Mouse (Mus musculus) heart, adult 11 months (tissue): Measurements from ENCODE around the gene Sphk2.
"Not testable (repeated sequence)": the region's sequence is repeated elsewhere in the genome, so short reads cannot be mapped to it uniquely, and the experiment has no call there.

Experiments
- DNase-seq: peaks from one replicate; pipeline ENCODE4 v3.0.0; 2022

Sphk2 gene

DNA sequence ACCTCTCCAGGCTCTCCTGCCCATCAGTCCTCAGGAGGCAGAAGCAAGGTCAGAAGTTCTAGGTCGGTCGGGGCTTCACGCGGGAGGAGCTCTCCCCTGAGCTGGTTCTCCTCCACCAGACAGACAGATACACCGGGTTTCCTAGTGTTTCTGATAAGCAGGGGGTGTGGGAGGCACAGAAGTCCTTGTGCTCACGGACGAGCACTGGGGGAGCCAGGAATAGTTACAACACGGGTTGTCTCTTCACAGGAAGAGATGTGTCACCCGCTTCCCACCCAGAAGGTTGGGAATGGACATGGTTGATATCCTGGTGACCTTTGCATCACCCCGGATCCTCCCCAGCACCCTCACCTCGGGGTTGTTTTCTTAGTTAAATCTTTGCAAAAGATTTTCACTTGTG is 28.0 kb downstream of the Sphk2 start:
- DNase-seq: no peak

- no peak for DNase-seq
Observed at GRCm38 (mm10) chr7:45689099-45689498, 28.7 kb downstream of the Sphk2 start.

DNA sequence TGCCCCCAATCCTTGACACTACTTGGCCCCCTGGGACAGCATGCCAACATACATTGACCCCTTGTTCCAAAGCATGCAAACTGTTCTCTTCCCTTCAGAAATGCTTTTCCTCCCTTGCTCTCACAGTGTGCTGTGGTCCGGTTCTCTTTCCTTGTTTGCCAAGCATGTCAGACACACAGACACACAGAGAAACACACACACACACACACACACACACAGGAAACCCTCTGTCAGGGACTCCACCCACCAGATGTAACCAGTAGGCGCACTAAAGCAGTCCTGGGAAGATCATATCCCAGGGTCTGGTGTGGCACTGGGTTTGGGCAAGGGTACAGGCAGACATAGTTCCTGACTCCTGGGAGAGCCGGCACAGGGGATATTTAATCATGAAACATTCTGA is 31.0 kb downstream of the Sphk2 start:
- no peak for DNase-seq

DNA sequence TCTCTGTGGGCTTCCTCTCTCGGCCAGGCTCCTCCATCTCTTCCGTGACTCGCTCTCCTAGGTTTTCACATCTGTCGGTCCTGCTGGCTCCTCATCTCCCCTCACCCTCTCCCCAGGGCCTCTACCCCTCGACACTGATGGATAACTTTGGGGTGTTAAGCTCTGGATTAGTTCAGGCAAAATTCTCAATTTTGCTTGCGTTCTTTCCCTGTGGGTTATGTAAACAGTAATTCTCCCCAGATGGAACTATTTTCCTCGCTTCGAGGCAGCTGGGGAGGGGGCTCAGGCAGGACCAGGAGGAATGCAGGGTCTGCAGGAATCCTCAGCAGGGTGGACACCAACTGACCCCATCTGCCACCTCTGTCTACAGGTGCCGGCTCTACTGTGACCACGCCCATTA is 32.0 kb downstream of the Sphk2 start:
- no peak for DNase-seq

GRCm38 (mm10) chr7:45683396-45684050 is 34.3 kb downstream of the Sphk2 start, which contains the start of gene Ntn5:
Gene Ntn5 (plus strand): TSS chr7:45684022.
- no peak for DNase-seq

DNA sequence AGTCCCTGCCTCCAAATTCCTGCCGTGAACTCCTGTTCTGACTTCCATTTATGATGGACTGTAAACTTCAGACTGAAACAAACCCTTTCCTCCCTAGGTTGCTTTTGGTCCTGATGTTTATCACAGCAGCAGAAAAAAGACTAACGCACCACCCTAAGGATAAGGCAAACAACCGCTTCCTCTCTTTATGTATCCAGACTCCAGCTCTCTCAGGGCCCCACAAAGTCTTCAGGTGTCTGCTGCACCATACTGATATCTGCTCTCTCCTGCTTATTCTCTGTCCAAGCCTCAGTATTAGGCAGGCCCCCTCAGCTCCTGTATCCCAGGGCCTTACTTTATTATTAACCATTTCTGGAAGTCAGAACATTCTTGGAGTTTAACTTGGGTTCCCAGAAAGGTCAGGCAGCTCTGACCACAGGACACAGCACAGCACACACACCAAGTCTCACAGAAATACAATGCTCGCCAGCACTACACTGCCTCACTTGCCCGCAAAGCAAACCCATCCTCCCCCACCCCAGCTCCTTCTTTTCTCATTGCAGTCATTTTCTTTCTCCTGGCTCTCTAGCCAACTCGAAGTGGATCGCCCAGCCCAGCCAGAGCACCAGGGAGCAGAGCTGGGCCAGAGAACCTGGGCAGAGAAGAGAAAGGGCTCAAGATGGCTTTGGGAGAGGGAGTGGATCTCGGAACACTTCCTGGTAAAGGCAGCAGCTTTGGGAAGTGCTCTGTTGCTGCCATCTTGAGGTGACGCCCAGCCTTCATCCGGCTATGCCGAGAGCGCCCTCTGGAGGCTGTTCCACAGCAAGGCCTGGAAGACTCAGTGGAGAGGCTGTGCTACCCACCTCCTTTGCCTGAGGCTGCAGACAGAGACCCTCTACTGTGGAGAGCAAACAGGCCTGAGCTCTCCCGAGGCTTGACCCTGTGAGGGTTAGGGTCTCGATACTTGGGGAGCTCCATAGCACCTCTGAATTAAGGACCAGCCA is 35.4 kb downstream of the Sphk2 start:
- DNase-seq: peak; percentile 98

GRCm38 (mm10) chr7:45681046-45681736 is 36.6 kb downstream of the Sphk2 start:
- DNase-seq: peak; percentile 98

- peak; percentile 98 for DNase-seq
Observed at GRCm38 (mm10) chr7:45679966-45680621, 37.7 kb downstream of the Sphk2 start.

- no peak for DNase-seq
Observed at GRCm38 (mm10) chr7:45678513-45678912, 39.3 kb downstream of the Sphk2 start.

- DNase-seq: no peak
Observed at GRCm38 (mm10) chr7:45677627-45678295, 40.0 kb downstream of the Sphk2 start.

DNA sequence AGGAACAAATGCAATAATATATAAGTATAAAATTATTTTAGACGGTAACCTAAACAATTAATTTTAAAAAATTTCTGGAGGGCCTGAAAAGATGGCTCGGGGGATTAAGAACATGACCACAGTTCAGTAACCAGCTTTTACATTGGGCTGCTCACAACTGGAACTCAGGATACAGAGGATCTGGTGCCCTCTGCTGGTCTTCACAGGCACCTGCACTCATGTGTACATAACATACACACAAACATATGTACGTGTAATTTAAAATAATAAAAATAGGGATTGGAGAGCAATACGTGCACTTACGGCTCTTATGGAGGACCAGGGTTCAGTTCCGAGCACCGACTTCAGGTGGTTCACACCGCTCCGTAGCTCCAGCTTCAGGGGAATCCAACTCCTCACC is 48.9 kb downstream of the Sphk2 start:
- no peak for DNase-seq

DNA sequence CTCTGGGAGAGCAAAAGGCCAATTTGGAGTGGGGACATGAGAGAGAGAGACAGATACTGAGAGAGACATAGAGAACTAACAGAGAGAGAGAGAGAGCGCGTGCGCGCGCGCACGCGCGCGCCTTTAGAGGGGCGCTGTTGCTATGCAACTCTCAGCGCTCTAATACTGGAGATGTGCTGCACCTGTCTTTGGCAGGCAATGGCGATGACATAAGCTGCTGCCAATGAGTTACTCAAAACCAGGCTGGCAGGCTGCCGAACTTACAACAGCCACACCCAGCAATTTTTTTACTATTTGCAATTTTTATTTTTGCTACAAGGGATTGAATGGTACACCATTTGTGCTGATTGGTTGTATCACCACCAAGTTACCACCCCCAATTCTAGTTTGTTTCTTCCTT is 50.0 kb downstream of the Sphk2 start:
- DNase-seq: no peak

DNA sequence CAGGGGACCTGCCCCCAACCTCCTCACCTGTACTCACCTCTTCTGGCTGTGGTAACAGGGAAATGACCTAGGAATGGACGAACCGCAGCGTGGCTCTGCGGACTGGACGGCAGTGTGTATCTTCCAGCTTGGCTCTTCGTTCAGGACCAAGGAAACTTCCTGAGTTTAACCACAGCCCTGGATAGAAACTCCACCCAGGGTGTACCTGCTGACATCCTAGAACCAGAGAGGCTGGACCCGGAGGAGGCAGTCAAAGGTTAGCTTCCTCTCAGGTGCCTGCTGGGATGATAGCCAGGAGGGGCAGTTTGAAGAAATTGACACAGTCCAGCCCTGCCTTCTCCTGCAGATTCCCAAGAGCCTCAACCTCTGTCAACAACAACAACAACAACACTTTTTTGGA is 51.6 kb downstream of the Sphk2 start, which contains the start of gene Fut2:
TSS of gene Fut2 (minus strand) at position 234 of the 400 bp plus-strand sequence.
- DNase-seq: no peak

- no peak for DNase-seq
Observed at GRCm38 (mm10) chr7:45665303-45666138, 52.3 kb downstream of the Sphk2 start.

DNA sequence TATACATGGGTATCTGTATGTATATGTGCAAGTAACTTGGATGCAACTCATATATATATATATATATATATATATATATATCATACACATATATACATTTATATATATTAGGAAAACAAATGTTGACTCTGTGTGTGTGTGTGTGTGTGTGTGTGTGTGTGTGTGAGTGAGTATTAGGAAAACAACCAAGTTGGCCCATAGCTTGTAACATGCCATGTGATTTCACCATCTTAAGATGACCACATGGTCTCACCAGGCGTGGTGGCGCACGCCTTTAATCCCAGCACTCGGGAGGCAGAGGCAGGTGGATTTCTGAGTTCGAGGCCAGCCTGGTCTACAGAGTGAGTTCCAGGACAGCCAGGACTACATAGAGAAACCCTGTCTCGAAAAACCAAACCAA is 56.1 kb downstream of the Sphk2 start:
- not testable (repeated sequence) for DNase-seq

GRCm38 (mm10) chr7:45660746-45661478 is 56.9 kb downstream of the Sphk2 start:
- DNase-seq: no peak
